Mouse (Mus musculus) embryonic fibroblast, embryonic 13.5 days (primary cell): Measurements from ENCODE around the gene Lrit2. TPM values are rescaled to one million over a fixed set of nuclear protein-coding genes. Genes with fewer than 3 reads are reported as not detected.

Source experiments
- H3K27ac ChIP-seq: 2 replicates; pipeline ENCODE4 v1.5.1; 2012; ENCODE audit warnings: low read length, control low read depth, inconsistent platforms; ENCODE audit not compliant: insufficient read depth
- H3K4me1 ChIP-seq: 2 replicates; pipeline ENCODE4 v1.6.1; 2011; ENCODE audit warnings: low read length; ENCODE audit not compliant: control insufficient read depth, insufficient read depth
- H3K4me3 ChIP-seq: 2 replicates; pipeline ENCODE4 v1.5.1; 2011; ENCODE audit warnings: mild to moderate bottlenecking, control low read depth, low read length; ENCODE audit not compliant: insufficient read depth
- CTCF ChIP-seq: IDR thresholded peaks from 2 replicates; pipeline ENCODE4 v1.5.1; 2011; ENCODE audit warnings: mild to moderate bottlenecking, control low read depth, low read length, moderate library complexity, borderline replicate concordance; ENCODE audit not compliant: insufficient read depth
- POLR2A ChIP-seq: IDR thresholded peaks from 2 replicates; pipeline ENCODE4 v1.6.1; 2011; ENCODE audit warnings: low read depth, mild to moderate bottlenecking, control low read depth, low read length, moderate library complexity
- polyA plus RNA-seq: library from polyadenylated mRNA; stranded (reverse); fragments of >200 nt; gene quantifications from 2 replicates; pipeline ENCODE4 v1.2.4, GENCODE M21; 2011; ENCODE audit warnings: low read depth; ENCODE audit not compliant: missing spikeins, insufficient read length

The Lrit2 gene
- polyA plus RNA-seq, 1 experiment, result not detected

DNA sequence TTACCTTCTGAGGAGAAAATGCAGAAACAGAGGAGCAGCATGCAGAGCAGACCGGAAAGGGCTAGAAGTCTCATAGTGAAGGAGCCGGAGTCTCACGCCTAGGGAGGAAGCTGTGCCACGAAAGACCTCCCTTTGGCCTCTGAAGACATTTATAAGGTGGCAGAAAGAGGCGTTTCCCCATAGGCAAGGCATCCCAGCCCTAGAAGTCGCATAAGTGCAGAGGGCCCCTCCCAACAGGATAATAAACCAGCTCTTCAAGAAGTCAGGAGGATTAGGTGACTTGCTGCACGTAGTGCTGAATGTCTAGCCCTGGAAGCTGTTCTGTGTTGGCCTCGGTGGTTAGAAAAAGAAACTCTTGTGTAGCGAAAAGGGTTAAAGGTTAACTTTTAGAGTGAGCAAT is 42.2 kb downstream of the Lrit2 start:
- Histone ChIP-seq H3K4me3 (no peak overlapping the region), H3K4me1 (peaks cover 3% of the 10 kb centered on the region; the same call in 1 of the 2 replicates), H3K27ac (no peak overlapping the region)
- TF ChIP-seq POLR2A (no peak), CTCF (no peak)

DNA sequence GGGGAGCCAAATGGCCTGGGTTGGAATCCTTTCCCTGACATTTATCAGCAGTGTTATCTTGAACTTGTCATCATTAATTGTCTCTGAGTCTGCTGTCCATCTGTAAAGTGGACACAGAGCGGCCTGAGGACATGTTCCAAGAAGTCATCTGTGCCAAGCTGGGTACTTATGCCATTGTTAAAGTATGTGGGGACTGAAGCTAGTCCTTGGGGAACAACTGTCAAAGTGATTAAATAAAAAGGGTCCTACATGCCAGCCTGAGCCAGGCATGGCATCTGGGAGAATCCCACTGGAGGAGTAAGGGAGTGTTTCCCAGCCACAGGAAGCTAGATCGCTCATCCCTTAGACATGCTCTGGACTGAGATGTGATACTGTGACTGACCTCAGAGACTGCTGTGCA is 42.7 kb downstream of the Lrit2 start:
- H3K4me1 ChIP-seq, result peaks cover 3% of the 10 kb centered on the region; the same call in 1 of the 2 replicates
- no peak overlapping the region for H3K4me3 ChIP-seq
- no peak for TF ChIP-seq POLR2A
- H3K27ac ChIP-seq, result no peak overlapping the region

DNA sequence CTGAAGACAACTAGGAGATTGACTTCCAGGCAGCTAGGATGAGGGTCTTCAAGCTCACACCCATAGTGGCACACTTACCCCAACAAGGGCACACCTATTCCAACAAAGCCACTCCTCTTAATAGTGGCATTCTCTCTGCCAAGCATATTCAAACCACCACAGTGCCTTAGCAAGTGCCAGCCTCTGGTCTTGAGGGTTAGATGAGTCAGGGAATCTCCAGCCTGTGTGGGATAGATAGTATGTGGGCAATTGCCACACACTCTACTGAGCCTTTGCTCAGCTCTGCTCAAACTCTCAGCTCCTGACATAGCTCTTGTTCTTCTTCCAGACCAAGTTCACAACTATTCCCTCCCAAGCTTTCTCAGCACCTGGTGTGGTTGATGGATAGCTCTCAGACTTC is 43.6 kb downstream of the Lrit2 start:
- no peak for TF ChIP-seq CTCF
- no peak for TF ChIP-seq POLR2A
- Histone ChIP-seq H3K27ac (no peak overlapping the region), H3K4me3 (no peak overlapping the region), H3K4me1 (peaks cover 3% of the 10 kb centered on the region; the same call in 1 of the 2 replicates)

DNA sequence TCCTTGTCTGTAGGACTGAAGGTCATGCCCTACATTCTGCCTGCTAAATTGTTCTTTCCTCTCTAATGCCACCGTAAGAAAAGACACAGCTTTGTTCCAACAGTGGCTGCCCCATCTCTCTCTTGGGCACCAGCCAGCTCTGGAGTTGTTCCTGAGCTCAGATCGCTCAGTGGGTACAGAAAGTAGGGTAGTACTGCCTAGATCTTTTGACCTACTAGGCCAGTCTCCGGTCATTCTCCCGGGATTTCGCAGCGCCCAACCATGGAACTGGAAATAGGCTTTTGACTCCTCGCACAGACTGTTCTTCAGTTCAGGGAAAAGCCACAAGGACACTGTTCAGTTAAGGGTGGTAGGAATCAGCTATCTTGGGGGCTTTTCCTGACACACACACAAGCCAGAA is 45.2 kb downstream of the Lrit2 start:
- H3K4me3 ChIP-seq, result no peak overlapping the region
- H3K27ac ChIP-seq, result no peak overlapping the region
- H3K4me1 ChIP-seq, result peaks cover 9% of the 10 kb centered on the region
- no peak for TF ChIP-seq CTCF
- no peak for TF ChIP-seq POLR2A

DNA sequence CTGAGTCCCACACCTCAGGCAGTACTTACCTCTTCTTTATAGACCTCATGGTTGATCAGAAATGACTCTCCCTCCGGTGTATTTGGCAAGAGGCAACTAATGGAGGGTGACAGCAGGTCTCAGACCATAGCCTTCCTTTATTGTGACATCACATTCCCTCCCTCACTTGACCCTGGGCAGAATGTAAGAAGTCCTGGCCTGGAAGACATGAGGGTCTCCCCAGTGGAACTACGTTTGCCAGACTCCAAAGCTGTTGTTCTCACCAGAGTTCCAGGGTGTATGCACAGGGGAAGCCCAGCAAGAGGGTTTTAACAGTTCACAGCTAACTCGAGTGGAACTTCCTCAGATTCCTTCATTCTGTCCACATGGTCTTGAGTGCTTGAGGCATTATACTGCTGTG is 46.2 kb downstream of the Lrit2 start, which contains the start of gene 2610528A11Rik:
TSS of gene 2610528A11Rik (minus strand) at position 101 of the 400 bp plus-strand sequence.
- TF ChIP-seq CTCF, result no peak
- no peak for TF ChIP-seq POLR2A
- Histone ChIP-seq H3K4me3 (no peak within 1 kb of the TSS), H3K27ac (no peak within 1 kb of the TSS), H3K4me1 (peaks cover 9% of the 10 kb centered on the region)

DNA sequence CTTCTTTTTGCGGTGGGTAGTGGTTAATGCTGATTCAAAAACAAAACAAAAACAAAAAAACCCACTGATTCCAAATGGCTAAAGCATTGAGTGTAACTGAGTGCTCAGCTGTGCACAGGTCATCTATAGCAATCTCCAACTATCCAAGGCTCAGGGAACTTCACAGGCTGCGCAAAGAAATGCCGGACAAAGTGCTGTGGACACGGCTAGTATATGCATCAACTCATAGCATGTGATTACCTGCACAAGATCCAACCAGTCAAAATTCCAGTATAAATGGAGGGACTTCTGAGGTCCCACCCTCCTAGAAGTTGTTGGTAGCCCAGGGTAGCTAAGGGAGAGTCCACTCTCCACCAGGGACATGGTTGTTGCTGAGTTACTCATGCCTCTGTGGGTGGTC is 51.5 kb downstream of the Lrit2 start:
- peaks cover 7% of the 10 kb centered on the region for H3K4me1 ChIP-seq
- H3K4me3 ChIP-seq, result no peak overlapping the region
- no peak for TF ChIP-seq POLR2A

More for the DNA sequence above, 51.5 kb downstream of the Lrit2 start:
- no peak overlapping the region for H3K27ac ChIP-seq

Other genes with a start within 250 kb of the Lrit2 start
- gene Ccser2, start 99.2 kb upstream of the Lrit2 start, polyA plus RNA-seq, result 47.4 and 59.7 TPM in 2 replicates
- gene Rgr, start 19.0 kb upstream of the Lrit2 start, polyA plus RNA-seq, result not detected in 2 replicates
- not detected in 2 replicates for gene Lrit1, start 13.1 kb upstream of the Lrit2 start, polyA plus RNA-seq
- gene Cdhr1, start 30.4 kb downstream of the Lrit2 start, polyA plus RNA-seq, result 0.83 and 0.90 TPM in 2 replicates
- 0.72 TPM in 1 of 2 replicates, not detected in the other for gene 2610528A11Rik, start 46.1 kb downstream of the Lrit2 start, polyA plus RNA-seq
- 293 and 339 TPM in 2 replicates for gene Ghitm, start 67.3 kb downstream of the Lrit2 start, polyA plus RNA-seq